Mouse (Mus musculus): ENCODE measurements around the gene Klf13. TPM values are rescaled to one million over a fixed set of nuclear protein-coding genes. Genes with fewer than 3 reads are reported as not detected.

Klf13 gene
- total and polyA plus RNA-seq, 3 experiments = 1.7 to 9.7 (median 3.7) TPM

DNA sequence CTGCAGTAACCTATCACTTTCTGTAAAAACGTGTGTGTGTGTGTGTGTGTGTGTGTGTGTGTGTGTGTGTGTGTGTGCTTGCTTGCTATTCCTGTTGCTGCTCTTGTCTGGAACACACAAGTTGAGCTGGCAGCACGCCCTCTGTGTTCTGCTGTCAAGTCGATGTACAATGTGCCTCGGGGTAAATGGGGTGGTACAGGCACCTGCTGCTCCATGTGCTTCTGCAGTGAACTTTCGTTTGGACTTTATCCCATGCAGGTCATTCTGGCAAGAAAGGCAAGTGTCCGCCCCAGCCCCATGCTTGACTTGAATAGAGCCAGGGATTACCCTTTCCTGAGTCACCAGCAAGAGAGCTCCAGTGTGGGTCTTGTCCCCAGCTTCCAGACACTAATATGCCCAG lies 21.0 kb downstream of the Klf13 start:
- TF ChIP-seq IRF4 (IDR thresholded peaks at IDR 0.05; ENCODE audit: low read depth, low read length) (no peak), MAFK (IDR thresholded peaks at IDR 0.05; ENCODE audit: insufficient replicate concordance, low read length) (no peak), SMC3 (IDR thresholded peaks at IDR 0.05; ENCODE audit: low read depth, low read length) (no peak), RCOR1 (conservative IDR thresholded peaks at IDR 0.05; ENCODE audit: low read depth, low read length) (no peak), PAX5 (IDR thresholded peaks at IDR 0.05; ENCODE audit: low read length) (no peak), ZKSCAN1 (IDR thresholded peaks at IDR 0.05; ENCODE audit: borderline replicate concordance, low read depth, low read length) (no peak), SIN3A (IDR thresholded peaks at IDR 0.05; ENCODE audit: low read length) (no peak), NRF1 (IDR thresholded peaks at IDR 0.05; ENCODE audit: low read depth, low read length) (no peak), ZMIZ1 (IDR thresholded peaks at IDR 0.05; ENCODE audit: low read depth, low read length) (no peak), ELF1 (IDR thresholded peaks at IDR 0.05; ENCODE audit: low read depth, low read length) (no peak), KAT2A (IDR thresholded peaks at IDR 0.05; ENCODE audit: insufficient replicate concordance, low read length) (no peak), POLR2AphosphoS2 (IDR thresholded peaks at IDR 0.05; ENCODE audit: low read depth, low read length) (no peak), EP300 (IDR thresholded peaks at IDR 0.05; ENCODE audit: low read length) (no peak), CHD1 (IDR thresholded peaks at IDR 0.05; ENCODE audit: low read depth, low read length) (no peak), HCFC1 (IDR thresholded peaks at IDR 0.05; ENCODE audit: low read depth, low read length) (no peak), MAZ (IDR thresholded peaks at IDR 0.05; ENCODE audit: low read depth, low read length) (no peak)
- peaks cover 27 to 53% of the 10 kb centered on the region in 2 experiments for H3K4me1 ChIP-seq (ENCODE audit: control insufficient read depth in 1 of 2, insufficient read depth in 2 of 2)
- H3K27ac ChIP-seq (ENCODE audit: insufficient read depth, low read depth) = no peak overlapping the region
- H3K4me3 ChIP-seq (replicated peaks in 1 of 3; ENCODE audit: low read depth in 2 of 3, low read length in 2 of 3, poor library complexity in 1 of 3) = no peak overlapping the region
- no peak overlapping the region for H3K9ac ChIP-seq (ENCODE audit: insufficient read depth, low read depth)
- in situ Hi-C loops (cut with MboI; ENCODE audit: low pct_ligation_motif_present, low pct_unique_long_range_greater_than_20kb, low sequenced_read_pairs) = no loop called here
- no peaks in the 10 kb centered on the region for H3K9me3 ChIP-seq (replicated peaks; ENCODE audit: low read length)
- H3K79me2 ChIP-seq (replicated peaks; ENCODE audit: control insufficient read depth, extremely low read depth, insufficient read depth, poor library complexity, severe bottlenecking) = no peaks in the 10 kb centered on the region
- no peak for DNase-seq (ENCODE audit: extremely low read depth)
- no peak overlapping the region for H3K4me2 ChIP-seq (ENCODE audit: insufficient read depth, low read depth, poor library complexity, severe bottlenecking)
- H3K36me3 ChIP-seq (replicated peaks in 1 of 2; ENCODE audit: control insufficient read depth in 1 of 2, insufficient read depth in 1 of 2, low read length in 1 of 2) = peaks cover 0 to 17% of the 10 kb centered on the region in 2 experiments
- dilution Hi-C loops (cut with MboI; ENCODE audit: extremely low pct_ligation_motif_present, extremely low pct_unique_long_range_greater_than_20kb, low sequenced_read_pairs) = no loop called here
- no peaks in the 10 kb centered on the region for H3K27me3 ChIP-seq (replicated peaks)

DNA sequence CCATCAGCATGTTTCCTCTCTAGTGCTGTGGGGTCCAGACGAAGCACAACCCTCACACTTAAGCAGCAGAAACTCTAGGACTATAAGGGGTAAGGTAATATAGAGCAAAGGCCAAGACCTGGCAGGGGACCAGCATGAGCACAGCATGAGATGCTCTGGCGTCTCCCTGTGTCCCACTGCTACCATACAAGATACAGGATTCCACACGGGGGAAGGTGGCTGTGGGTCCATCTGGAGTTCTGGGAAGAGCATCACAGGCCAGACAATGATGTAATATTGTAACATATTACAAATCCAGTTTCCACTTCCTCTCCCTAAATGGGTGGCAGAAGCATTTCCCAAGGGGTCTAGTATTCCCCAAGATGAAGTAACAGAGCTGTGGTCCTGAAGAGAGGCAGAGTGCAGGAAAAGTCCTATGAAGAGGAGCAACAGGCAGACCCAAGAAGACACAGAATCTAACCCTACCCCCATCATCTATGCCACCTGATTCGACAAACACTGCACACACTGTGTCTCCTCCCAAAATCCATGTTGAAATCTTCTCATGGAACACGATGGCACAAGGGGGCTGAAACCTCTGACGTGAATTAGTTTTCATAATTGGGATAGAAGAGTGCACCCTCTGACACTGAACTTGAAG lies 22.3 kb downstream of the Klf13 start, which contains the start of gene E030018B13Rik:
E030018B13Rik (plus strand) TSS at position 590 of the 640 bp plus-strand sequence.
- in situ Hi-C loops (cut with MboI; ENCODE audit: low pct_ligation_motif_present, low pct_unique_long_range_greater_than_20kb, low sequenced_read_pairs) (no loop called here), dilution Hi-C loops (cut with MboI; ENCODE audit: extremely low pct_ligation_motif_present, extremely low pct_unique_long_range_greater_than_20kb, low sequenced_read_pairs) (no loop called here)
- no peaks in the 10 kb centered on the region for H3K9me3 ChIP-seq (replicated peaks; ENCODE audit: low read length)
- no peak within 1 kb of the TSS for H3K4me2 ChIP-seq (ENCODE audit: insufficient read depth, low read depth, poor library complexity, severe bottlenecking)
- peaks cover 34 to 63% of the 10 kb centered on the region in 2 experiments for H3K4me1 ChIP-seq (ENCODE audit: control insufficient read depth in 1 of 2, insufficient read depth in 2 of 2)
- H3K4me3 ChIP-seq (replicated peaks in 1 of 3; ENCODE audit: low read depth in 2 of 3, low read length in 2 of 3, poor library complexity in 1 of 3) = no peak within 1 kb of the TSS
- no peaks in the 10 kb centered on the region for H3K27me3 ChIP-seq (replicated peaks)
- no peaks in the 10 kb centered on the region for H3K79me2 ChIP-seq (replicated peaks; ENCODE audit: control insufficient read depth, extremely low read depth, insufficient read depth, poor library complexity, severe bottlenecking)
- no peak for TF ChIP-seq MAX (IDR thresholded peaks at IDR 0.05; ENCODE audit: low read length)
- no peak for TF ChIP-seq RCOR1 (conservative IDR thresholded peaks at IDR 0.05; ENCODE audit: low read depth, low read length)
- no peak for TF ChIP-seq ZMIZ1 (IDR thresholded peaks at IDR 0.05; ENCODE audit: low read depth, low read length)
- no peak for TF ChIP-seq MAZ (IDR thresholded peaks at IDR 0.05; ENCODE audit: low read depth, low read length)
- H3K27ac ChIP-seq (ENCODE audit: insufficient read depth, low read depth) = no peak within 1 kb of the TSS
- DNase-seq (ENCODE audit: extremely low read depth) = no peak
- no peak within 1 kb of the TSS for H3K9ac ChIP-seq (ENCODE audit: insufficient read depth, low read depth)
- H3K36me3 ChIP-seq (replicated peaks in 1 of 2; ENCODE audit: control insufficient read depth in 1 of 2, insufficient read depth in 1 of 2, low read length in 1 of 2) = peaks cover 0 to 17% of the 10 kb centered on the region in 2 experiments

All from CH12.LX (cell line).